Mouse (Mus musculus): Measurements from ENCODE around the gene Tpmt. TPM values are rescaled to one million over a fixed set of nuclear protein-coding genes. Genes with fewer than 3 reads are reported as not detected.

Tpmt gene
- 10 to 100 TPM in 1 of 2 experiments, 1 to 10 TPM in 1; 8.1 to 10.0 TPM for total RNA-seq (2021)

GRCm38 (mm10) chr13:47044617-47044947 lies at the start of gene Tpmt:
Gene Tpmt (minus strand): TSS chr13:47044737.
- peak in 1 of 2 experiments; percentile 9 for DNase-seq
- intact Hi-C loops (cut with DNase I): no loop called here

GRCm38 (mm10) chr13:47093791-47094190 lies 49.3 kb upstream of the Tpmt start:
- intact Hi-C loops (cut with DNase I): no loop called here
- no peak for DNase-seq

DNA sequence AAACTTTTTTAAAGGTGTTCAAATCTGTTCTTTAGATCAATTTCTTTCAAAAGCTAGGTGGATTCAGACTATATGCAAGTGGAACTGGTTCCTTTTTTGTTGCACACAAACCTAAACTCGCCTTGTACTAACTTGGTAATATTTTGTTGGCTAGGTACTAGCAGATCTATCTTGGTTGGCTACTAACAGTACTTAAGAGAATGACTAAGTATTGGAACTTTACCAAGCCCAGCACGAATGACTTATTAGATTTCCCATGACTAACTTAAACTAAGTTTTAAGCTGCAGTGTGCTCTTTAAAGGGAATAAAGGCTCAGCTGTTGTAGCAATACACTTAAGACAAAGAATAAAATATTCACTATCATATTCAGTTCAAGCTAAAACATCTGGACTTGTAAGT lies 44.7 kb upstream of the Tpmt start:
- intact Hi-C loops (cut with DNase I): no loop called here

DNA sequence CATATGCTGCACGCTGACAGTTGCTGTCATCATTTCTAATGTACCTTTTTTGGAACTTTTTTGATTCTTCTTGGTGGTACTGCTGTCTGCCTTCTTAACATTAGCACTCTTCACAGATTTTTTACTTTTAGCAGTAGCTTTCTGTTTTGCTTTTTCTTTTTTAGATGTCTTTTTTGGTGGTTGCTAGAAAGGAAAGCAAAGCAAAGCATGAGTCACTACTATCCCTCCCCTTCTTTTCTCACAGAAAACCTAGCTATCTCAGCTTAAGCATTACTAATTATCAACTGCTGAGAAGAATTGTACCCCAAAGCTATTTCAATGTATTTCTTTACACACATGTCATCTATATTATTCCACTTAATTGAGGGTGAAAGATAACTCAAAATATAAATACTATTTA lies 43.9 kb upstream of the Tpmt start:
- no peak for DNase-seq
- intact Hi-C loops (cut with DNase I): no loop called here

More for the DNA sequence above, 44.7 kb upstream of the Tpmt start:
- no peak for DNase-seq

DNA sequence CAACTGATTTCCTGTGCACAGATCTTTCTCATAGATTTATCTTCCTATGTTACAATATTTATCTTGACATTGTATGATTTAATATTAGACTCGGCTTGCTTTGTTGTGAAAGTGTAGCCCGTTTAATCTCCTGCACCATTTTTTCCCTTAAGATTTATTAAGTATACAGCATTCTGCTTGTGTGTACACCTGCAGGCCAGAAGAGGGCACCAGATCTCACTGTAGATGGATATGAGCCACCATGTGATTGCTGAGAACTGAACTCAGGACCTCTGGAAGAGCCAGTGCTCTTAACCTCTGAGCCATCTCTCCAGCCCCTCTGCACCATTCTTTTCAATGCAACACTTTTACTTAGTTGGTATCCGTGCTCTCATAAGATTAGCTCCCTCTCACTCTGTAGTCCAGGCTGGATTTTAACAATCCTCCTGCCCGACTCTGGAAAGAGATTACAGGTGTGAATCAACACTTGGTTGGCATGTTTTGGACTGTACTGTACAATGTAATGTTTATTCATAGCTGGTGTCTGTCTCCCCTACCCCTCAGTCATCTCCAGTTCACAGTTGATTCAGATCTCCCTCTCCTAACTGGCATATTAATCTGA lies 36.5 kb upstream of the Tpmt start:
- intact Hi-C loops (cut with DNase I): no loop called here
- no peak for DNase-seq

GRCm38 (mm10) chr13:47078799-47079198 lies 34.3 kb upstream of the Tpmt start:
- intact Hi-C loops (cut with DNase I): no loop called here
- DNase-seq: no peak

DNA sequence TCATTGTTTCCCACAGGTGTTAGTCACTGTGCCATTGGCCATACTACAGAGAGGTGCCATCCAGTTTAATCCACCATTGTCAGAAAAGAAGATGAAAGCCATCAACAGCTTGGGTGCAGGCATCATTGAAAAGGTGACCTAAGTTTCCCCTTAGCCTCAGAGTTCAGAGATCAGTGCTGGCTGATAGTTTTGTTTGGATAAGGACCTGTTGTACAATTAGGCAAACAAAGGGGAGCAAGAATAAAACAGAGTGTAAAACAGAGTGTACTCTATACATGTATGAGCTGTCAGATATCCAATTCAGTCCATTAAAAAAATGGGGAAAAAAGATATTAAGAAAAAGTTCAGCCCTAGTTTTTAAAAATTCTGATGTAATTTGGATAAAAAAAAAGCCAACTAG lies 32.8 kb upstream of the Tpmt start:
- DNase-seq: no peak
- intact Hi-C loops (cut with DNase I): no loop called here

DNA sequence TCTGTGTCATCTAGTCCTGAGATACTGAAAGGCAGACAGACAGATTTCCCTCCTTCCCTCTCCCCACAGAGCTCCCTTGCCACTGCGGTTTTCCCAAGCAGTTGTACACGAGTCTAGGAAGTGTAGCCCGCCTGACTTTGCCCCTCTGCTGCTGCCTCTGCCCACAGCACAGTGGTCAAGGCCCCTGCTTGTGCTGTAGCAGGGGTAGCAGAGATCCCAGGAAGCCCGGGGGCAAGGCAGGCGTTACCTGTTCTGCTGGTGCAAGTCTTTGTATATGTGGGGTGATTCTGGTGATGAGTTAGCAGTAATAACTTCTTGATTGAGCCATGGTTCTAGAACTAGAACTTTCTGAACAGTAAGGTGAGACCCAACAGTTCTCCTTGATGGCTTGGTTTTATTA lies 31.6 kb upstream of the Tpmt start:
- intact Hi-C loops (cut with DNase I): no loop called here

GRCm38 (mm10) chr13:47072484-47072883 lies 27.9 kb upstream of the Tpmt start:
- no peak for DNase-seq
- intact Hi-C loops (cut with DNase I): no loop called here

More for the DNA sequence above, 31.6 kb upstream of the Tpmt start:
- DNase-seq: no peak

GRCm38 (mm10) chr13:47071871-47072270 lies 27.3 kb upstream of the Tpmt start:
- no peak for DNase-seq
- intact Hi-C loops (cut with DNase I): no loop called here

DNA sequence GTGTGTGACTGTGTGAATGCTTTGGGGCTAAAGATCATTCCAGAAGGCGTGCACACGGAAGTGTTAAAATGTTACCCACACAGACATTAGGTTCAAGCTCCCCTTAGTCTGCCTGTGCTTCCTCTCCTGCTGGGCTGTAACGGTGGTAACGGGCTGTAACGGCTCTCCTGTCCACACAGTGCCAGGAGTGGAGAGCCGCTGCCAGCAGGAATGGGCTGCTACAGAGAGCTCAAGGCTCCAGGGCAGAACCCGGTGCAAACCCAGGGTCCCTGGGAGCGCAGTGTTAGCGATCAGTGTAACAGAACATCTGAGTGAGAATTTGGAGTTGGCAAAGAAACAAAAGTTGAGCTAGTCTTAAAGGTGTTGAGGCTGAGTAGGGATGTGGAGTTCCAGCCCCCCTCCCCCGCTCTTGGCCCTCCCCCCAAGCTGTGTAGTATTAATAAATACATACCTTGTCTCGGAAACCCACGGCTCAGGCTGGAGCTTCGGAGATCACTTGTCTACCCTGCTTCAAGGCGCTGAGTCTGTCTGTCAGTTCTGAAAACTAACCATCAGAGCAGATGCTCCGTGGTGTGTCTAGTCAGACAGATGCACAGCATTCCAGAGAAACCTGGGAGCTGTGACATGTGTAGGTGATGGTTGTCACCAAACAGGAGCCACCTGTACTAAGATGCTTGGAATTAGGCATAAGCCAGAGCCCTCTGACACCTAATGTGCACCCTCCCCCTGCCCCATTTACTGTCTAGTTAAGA lies 26.0 kb upstream of the Tpmt start:
- DNase-seq: no peak
- intact Hi-C loops (cut with DNase I): no loop called here

DNA sequence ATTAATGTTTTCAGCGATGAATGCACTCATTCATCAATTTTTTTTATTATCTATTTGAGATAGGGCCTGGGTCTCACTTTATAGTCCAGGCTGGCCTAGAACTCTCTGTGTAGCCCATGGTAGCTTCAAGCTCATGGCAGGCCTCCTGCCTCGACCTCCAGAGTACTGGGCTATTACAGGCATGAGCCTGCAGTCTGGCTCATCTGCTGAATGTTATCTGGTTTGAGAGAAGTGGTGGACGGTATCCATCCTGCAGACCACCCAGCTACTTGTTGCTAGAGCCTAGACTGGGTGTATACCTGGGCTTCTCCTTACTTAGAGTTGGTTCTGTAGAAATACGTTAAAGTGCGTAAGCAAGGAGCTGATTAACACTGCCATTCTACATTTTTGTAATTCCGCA lies 22.5 kb upstream of the Tpmt start:
- intact Hi-C loops (cut with DNase I): no loop called here
- DNase-seq: no peak

GRCm38 (mm10) chr13:47066516-47066915 lies 22.0 kb upstream of the Tpmt start:
- DNase-seq: no peak
- intact Hi-C loops (cut with DNase I): no loop called here

- intact Hi-C loops (cut with DNase I): no loop called here
- DNase-seq: no peak
These were observed 19.6 kb upstream of the Tpmt start for GRCm38 (mm10) chr13:47063985-47064760.

DNA sequence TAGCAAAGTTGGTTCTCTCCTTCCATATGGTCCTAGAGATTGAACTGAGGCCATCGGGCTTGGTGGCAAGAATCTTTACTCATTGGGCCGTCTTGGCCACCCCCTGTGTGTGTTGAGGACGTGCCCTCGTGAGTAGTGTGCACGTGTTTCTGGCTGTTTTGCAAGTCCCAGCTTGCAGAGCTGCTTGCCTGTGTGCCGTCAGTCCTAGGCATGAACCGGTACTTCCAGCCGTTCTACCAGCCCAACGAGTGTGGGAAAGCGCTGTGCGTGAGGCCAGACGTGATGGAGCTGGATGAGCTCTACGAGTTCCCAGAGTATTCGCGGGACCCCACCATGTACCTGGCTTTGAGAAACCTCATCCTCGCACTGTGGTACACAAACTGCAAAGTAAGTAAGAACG lies 18.2 kb upstream of the Tpmt start:
- intact Hi-C loops (cut with DNase I): no loop called here
- no peak for DNase-seq

GRCm38 (mm10) chr13:47056781-47057180 lies 12.2 kb upstream of the Tpmt start:
- DNase-seq: no peak
- intact Hi-C loops (cut with DNase I): no loop called here

DNA sequence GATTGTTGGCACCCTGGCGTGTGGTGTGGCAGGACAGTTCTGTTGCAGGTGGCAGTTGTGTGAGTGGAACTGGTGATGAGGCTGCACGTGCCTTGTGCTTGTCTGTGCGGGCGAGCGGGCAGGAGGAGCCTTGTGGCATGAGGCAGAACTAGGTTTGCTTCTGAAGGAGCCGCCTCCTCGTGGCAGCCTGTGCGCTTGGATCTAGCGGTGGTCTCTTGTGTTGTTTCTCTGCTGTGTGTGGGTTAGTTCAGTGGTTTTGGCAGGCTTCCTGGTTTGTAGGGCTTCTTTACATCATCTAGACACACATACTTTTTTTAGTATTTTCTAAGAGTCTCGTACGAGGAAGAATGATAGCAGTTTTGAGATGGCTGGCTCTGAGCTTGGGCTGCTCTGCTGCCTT lies 11.6 kb upstream of the Tpmt start:
- no peak for DNase-seq
- intact Hi-C loops (cut with DNase I): no loop called here

GRCm38 (mm10) chr13:47053971-47054370 lies 9.4 kb upstream of the Tpmt start:
- intact Hi-C loops (cut with DNase I): no loop called here
- DNase-seq: no peak

DNA sequence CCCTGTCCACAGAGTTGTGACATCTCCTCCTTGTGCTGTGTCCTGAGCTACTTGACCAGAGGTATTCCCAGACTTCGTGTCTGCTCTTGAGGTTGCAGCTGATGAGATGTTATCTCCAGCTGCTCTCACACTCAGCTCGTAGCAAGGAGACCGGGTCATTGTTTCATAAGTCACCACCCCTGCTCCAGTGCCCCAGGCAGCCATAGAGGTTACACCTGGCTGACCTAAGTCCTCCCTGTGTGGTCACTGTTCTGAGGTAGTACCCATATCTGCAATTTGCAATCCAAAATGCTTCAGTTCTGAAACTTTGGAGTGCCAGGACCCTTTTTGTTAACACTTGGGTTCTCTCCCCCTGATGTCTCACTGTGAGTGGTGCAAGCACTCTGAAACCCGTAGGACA lies 5.5 kb upstream of the Tpmt start:
- DNase-seq: no peak
- intact Hi-C loops (cut with DNase I): no loop called here

DNA sequence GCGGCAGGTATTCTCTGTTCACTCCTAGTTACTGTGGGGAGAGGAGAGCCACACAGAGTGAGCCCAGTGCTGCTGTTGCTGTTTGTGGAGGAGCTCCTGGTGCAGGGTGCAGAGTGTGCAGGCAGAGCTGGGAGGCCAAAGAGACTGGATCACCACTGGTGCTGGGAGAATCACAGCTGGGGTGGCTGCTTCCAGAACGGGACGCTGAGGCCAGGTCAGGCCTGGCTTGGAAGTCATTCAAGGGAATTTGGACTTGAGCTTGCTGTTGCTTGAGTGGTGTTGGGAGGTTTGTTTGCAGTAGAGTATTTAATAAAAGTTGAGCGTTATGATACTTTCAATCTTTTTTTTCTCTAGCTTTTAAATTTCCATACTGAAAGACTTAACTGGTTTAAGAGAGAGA lies 3.5 kb upstream of the Tpmt start:
- peak; percentile 20 to 26 for DNase-seq
- intact Hi-C loops (cut with DNase I): no loop called here

GRCm38 (mm10) chr13:47043833-47044616 lies 512 bp downstream of the Tpmt start:
- intact Hi-C loops (cut with DNase I): no loop called here
- peak in 1 of 2 experiments; percentile 29 for DNase-seq

Measured in heart, postnatal 10 days (tissue).